Mouse (Mus musculus) megakaryocyte, adult 5-6 weeks (primary cell): ENCODE data around the gene Clk1. TPM values are rescaled to one million over a fixed set of nuclear protein-coding genes. Genes with fewer than 3 reads are reported as not detected.
A peak's percentile ranks its signal among the peaks of the same experiment; 100 is the strongest.
"Not testable (repeated sequence)": the region's sequence is repeated elsewhere in the genome, so short reads cannot be mapped to it uniquely, and the experiment has no call there.

ENCODE experiments used
- ATAC-seq: 2 replicates; pipeline ENCODE4 v1.8.0; 2016; ENCODE audit warnings: mild to moderate bottlenecking, inconsistent platforms; ENCODE audit not compliant: poor library complexity, severe bottlenecking
- total RNA-seq, 2 experiments: library from RNA; stranded (forward) in 1 of 2; stranded (reverse) in 1 of 2; fragments of 153-499, 151-499 nt in 1 of 2; fragments of 221-1000, 200-1000 nt in 1 of 2; gene quantifications; 2 replicates each; pipeline versions ENCODE4 v1.2.3 to v1.2.4; 2015 to 2017

The Clk1 gene
- total RNA-seq, 2 experiments from 2014 or later = 345 to 398 TPM

DNA sequence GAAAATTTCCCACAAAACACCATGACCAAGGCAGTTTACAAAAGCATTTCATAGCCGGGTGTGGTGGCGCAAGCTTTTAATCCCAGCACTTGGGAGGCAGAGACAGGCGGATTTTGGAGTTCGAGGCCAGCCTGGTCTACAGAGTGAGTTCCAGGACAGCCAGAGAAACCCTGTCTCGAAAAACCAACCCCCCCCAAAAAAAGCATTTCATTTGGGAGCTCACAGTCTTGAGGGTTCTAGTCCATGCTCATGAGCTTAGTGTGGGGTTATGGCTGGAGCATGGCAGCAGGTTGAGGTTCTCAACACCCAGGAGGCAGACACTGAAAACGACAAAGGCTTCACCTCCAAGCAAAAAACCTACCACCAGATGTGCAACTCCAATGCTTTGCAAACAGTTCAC is 15.7 kb downstream of the Clk1 start:
- ATAC-seq = no peak

GRCm38 (mm10) chr1:58407321-58407720 is 16.5 kb downstream of the Clk1 start:
- ATAC-seq = no peak

- ATAC-seq = no peak
Measured at GRCm38 (mm10) chr1:58403745-58404144, 20.1 kb downstream of the Clk1 start.

- no peak for ATAC-seq
Measured at GRCm38 (mm10) chr1:58401396-58401795, 22.5 kb downstream of the Clk1 start.

GRCm38 (mm10) chr1:58397731-58398130 is 26.1 kb downstream of the Clk1 start:
- no peak for ATAC-seq

GRCm38 (mm10) chr1:58396179-58396578 is 27.7 kb downstream of the Clk1 start:
- ATAC-seq = no peak

- ATAC-seq = no peak
Measured at GRCm38 (mm10) chr1:58395341-58395740, 28.5 kb downstream of the Clk1 start.

DNA sequence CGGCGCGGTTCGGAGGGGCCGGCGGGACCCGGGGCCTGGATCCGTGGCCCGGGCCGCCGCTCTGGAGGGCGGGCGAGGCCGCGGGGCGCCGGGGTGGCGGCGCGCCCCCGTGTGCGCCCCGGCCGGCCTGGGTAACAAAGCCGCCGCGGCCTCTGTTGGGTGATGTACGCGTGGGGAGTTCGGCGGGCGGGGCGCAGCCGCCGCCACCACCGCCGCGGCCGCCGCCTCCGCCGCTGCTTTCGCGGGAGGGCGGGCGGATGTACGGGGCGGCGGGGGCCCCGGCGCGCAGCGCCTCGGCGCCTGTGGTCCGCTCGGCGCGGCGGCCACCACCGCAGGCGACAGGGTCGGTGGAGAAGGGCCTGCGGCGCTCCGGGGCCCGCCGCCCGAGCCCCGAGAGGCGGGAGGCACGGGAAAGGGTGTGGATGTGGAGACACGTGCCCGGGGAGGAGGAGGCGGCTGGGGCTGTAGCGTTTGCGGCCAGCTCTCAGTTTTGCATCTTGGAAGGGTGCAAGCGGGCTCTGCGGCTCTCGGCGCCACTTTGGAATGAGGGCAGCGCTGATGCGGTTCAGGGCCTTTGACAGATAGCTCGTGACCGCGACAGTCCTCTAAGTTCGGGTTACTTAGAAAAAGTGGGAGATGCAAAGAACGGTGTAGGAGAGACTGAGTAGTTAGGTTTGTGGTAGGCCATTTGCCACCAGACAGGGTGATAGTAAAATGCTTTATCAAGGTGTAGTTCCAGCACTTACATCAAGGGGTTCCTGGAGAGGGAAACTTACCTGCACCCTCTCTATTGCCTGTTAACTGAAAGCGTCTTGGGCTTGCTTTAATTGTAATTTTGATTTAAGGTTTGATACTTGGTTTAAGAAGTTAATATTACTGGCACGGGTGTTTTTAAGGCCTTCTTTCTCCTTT is 30.3 kb downstream of the Clk1 start:
- peak; percentile 46 for ATAC-seq

- ATAC-seq = peak; percentile 94
Measured at GRCm38 (mm10) chr1:58392652-58393283, 31.1 kb downstream of the Clk1 start, which contains the start of gene Bzw1. TSS of gene Bzw1 (plus strand) at chr1:58392898.

DNA sequence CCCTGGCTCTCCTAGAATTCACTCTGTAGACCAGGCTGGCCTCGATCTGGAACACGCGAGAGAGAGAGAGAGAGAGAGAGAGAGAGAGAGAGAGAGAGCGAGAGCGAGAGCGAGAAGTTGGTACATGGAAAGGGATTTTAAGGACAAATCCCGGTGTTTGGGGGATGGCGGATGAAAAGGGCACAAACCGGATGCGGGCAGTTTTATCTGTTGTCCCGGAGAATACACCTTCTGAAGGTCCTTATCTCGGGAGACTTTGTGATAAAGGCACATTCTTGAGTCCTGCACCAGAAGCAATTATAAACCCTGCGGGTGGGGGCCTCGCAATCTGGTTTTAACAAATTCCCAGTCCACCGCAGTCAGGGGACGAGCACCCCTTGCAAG is 31.6 kb downstream of the Clk1 start:
- ATAC-seq = no peak

DNA sequence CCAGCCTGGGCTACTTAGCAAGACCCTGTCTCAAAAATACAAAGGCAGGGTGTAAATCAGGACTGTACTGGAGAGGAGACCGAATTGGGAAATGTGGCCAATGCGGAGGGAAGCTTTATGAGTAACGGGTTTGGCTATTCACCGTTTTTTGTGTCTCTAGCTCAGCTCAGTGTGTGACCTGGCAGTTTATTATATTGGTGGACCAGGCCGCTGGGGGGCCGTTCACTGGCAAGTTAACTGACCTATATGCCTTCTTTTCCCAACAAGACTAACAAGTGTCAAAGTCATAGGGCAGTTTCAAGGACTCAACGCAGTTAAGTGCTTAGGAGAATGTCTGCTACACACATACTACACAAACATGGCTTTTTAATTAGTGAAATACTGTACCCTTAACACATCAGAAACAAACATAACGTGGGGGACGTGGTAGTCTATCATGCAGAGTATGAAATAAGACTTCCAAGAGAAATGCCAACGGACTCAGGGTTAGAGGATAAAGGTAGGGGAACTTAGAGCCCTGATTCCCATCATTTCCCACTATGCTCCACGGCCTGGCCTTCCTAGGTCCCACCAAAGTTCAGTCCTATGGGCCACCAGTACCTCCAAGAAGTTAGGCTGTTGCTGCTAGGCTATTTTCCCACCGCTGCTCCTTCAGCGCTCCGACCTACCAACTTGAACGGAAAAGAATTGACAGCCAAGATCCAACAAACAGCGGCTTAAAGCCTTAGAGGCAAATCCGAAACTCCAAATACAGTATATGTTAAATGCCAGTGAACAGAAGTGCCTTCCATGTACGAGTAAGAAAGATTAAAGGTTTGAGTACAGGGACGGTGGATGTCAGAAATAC is 32.2 kb downstream of the Clk1 start:
- no peak for ATAC-seq

GRCm38 (mm10) chr1:58382586-58383281 is 41.1 kb downstream of the Clk1 start:
- no peak for ATAC-seq

GRCm38 (mm10) chr1:58375574-58376147 is 48.2 kb downstream of the Clk1 start:
- no peak for ATAC-seq

- not testable (repeated sequence) for ATAC-seq
Measured at GRCm38 (mm10) chr1:58374266-58374665, 49.6 kb downstream of the Clk1 start.

DNA sequence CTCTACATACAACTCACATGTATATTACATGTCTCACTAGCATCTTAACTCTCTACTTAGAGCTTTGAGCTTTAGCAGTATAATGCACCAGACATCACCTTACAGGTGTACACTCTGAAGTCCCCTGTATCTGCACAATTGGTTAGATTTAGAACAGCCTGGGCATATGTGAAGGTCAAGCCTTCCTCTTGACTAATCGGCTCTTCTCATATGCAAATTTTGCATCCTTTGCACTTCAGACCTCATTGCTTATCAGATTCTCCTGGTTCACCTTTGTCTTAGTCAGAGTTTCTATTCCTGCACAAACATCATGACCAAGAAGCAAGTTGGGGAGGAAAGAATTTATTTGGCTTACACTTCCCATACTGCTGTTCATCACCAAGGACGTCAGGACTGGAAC is 54.1 kb downstream of the Clk1 start:
- ATAC-seq = no peak

DNA sequence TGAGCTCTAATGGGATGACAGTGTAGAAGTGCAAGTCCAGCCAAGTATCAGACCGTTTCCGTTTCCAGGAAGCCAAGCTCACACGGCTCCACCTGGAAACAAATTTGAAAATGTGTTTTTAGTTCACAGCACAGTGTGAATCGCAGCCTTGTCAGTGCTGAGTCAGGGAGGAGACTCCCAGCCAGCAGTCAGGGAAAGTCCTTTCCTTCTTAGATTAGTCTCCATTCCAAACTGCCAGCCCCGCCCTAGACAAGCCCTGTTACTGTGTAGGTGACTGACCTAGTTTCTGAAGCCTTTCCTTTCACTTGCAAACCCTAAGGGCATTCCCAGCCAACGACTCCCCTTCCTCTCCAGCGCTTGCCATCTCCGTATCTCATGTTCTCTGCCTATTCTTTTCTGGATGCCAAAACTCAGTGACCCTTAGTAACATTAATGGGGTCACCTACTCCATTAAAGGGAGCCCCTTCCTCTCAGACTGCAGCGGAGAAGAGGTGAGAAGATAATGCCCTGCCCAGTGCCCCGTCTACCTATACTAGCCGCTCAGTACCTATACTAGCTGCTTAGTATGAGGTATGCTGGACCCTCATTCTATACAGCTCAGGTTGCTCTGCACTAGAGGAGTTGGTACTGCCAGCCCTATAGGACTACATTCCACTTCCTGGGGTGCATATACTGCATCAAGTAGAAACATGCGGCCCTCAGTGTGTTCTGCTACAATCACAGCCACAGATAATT is 57.0 kb downstream of the Clk1 start:
- ATAC-seq = no peak

- ATAC-seq = no peak
Measured at GRCm38 (mm10) chr1:58365829-58366228, 58.0 kb downstream of the Clk1 start.

- no peak for ATAC-seq
Measured at GRCm38 (mm10) chr1:58364551-58364950, 59.3 kb downstream of the Clk1 start.

DNA sequence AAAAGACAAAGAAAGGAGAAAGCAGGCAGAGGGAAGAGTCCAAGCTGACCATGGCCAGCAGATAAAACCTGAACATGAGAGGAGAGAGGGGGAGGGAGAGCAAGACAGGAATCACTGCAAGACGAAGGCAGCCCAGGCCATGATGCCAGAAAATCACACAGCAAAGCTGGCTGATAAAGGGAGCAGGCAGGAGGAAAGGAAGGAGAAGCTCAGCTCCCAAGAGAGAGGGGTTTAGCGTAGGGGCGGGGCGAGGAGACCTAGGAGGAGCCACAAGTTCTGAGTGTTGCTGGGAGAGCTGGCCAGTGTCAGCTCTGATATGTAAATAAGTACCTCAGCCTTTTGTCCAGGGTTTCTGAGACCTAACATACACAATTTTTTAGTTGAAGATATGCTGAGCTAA is 61.6 kb downstream of the Clk1 start:
- no peak for ATAC-seq
